Mouse (Mus musculus): Measurements from ENCODE around the gene Krt12. TPM values are rescaled to one million over a fixed set of nuclear protein-coding genes. Genes with fewer than 3 reads are reported as not detected.

Krt12 gene
- polyA plus RNA-seq, 1 experiment from 2014 or later, result not detected

DNA sequence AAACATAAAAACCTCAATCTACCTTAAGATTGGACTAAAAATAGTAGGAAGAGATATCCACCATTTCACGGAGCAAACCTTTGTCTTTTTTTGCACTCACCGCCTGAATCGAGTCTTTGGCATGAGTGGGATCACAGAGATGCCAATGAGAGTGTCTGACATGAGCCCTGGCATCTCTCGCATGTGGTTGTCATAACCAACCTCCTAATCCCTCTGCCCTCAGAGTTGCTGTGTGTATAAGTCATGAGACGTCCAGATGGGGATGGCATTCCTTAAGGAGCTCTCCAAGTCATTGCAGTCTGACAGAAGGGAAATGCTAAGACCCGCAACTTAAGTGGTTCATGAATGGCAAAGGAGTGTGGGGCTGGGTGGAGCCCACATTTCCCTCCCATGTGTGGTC, 30.7 kb downstream of the Krt12 start:
- Histone ChIP-seq H3K27me3 (ENCODE audit: control insufficient read depth, insufficient read depth, low read length) (no peaks in the 10 kb centered on the region), H3K9ac (replicated peaks; ENCODE audit: low read depth, low read length) (no peak overlapping the region), H3K4me2 (ENCODE audit: low read depth, low read length) (no peak overlapping the region), H3K27ac (ENCODE audit: low read depth, low read length) (no peak overlapping the region), H3K4me1 (ENCODE audit: control insufficient read depth, insufficient read depth, low read length) (peaks cover 4% of the 10 kb centered on the region; the same call in 1 of the 2 replicates), H3K9me3 (ENCODE audit: control insufficient read depth, low read length) (no peaks in the 10 kb centered on the region), H3K36me3 (ENCODE audit: control insufficient read depth, insufficient read depth, low read length) (no peaks in the 10 kb centered on the region), H3K4me3 (ENCODE audit: low read depth, low read length) (no peak overlapping the region)
- 86% methylated on average over 6 of the region's 6 CpGs for WGBS
- no peak for ATAC-seq (ENCODE audit: low read depth)

GRCm38 (mm10) chr11:99390866-99391265, 31.2 kb downstream of the Krt12 start:
- no peak overlapping the region for H3K9ac ChIP-seq (replicated peaks; ENCODE audit: low read depth, low read length)
- no peaks in the 10 kb centered on the region for H3K36me3 ChIP-seq (ENCODE audit: control insufficient read depth, insufficient read depth, low read length)
- H3K4me1 ChIP-seq (ENCODE audit: control insufficient read depth, insufficient read depth, low read length), result peaks cover 4% of the 10 kb centered on the region; the same call in 1 of the 2 replicates
- H3K4me2 ChIP-seq (ENCODE audit: low read depth, low read length), result no peak overlapping the region
- no peak overlapping the region for H3K4me3 ChIP-seq (ENCODE audit: low read depth, low read length)
- no peak for ATAC-seq (ENCODE audit: low read depth)
- H3K27me3 ChIP-seq (ENCODE audit: control insufficient read depth, insufficient read depth, low read length), result no peaks in the 10 kb centered on the region
- H3K9me3 ChIP-seq (ENCODE audit: control insufficient read depth, low read length), result no peaks in the 10 kb centered on the region
- 88% methylated on average over 7 of the region's 7 CpGs for WGBS
- no peak overlapping the region for H3K27ac ChIP-seq (ENCODE audit: low read depth, low read length)

DNA sequence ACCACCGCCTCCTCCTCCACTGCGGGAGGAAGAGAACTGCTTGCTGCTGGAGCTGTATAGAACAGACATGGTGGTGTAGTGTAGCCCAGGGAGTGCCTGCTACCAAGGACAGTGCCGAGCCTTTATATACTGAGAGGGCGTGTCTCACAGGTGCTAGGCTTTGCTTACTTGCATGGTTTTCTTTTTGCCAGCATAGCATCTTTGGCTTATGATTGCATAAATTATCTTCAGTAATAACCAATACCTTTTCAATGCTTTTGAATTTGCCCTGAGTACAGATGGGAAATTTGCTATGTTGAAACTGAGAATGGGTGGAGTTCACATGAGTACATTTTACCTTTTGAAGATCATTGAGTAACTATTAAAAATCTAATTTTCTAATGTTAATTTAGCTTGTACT, 32.8 kb downstream of the Krt12 start, which contains the start of gene Krt10:
Gene Krt10 (minus strand): TSS at position 101 of the 400 bp plus-strand sequence.
- H3K4me3 ChIP-seq (ENCODE audit: low read depth, low read length), result no peak within 1 kb of the TSS
- 78% methylated on average over 4 of the region's 4 CpGs for WGBS
- ATAC-seq (ENCODE audit: low read depth), result no peak
- no peaks in the 10 kb centered on the region for H3K36me3 ChIP-seq (ENCODE audit: control insufficient read depth, insufficient read depth, low read length)
- H3K9me3 ChIP-seq (ENCODE audit: control insufficient read depth, low read length), result no peaks in the 10 kb centered on the region
- no peak within 1 kb of the TSS for H3K27ac ChIP-seq (ENCODE audit: low read depth, low read length)
- no peaks in the 10 kb centered on the region for H3K27me3 ChIP-seq (ENCODE audit: control insufficient read depth, insufficient read depth, low read length)
- H3K9ac ChIP-seq (replicated peaks; ENCODE audit: low read depth, low read length), result no peak within 1 kb of the TSS
- H3K4me1 ChIP-seq (ENCODE audit: control insufficient read depth, insufficient read depth, low read length), result peaks cover 4% of the 10 kb centered on the region; the same call in 1 of the 2 replicates
- no peak within 1 kb of the TSS for H3K4me2 ChIP-seq (ENCODE audit: low read depth, low read length)

- Histone ChIP-seq H3K4me3 (ENCODE audit: low read depth, low read length) (no peak overlapping the region), H3K27ac (ENCODE audit: low read depth, low read length) (no peak overlapping the region), H3K4me2 (ENCODE audit: low read depth, low read length) (no peak overlapping the region), H3K9ac (replicated peaks; ENCODE audit: low read depth, low read length) (no peak overlapping the region), H3K27me3 (ENCODE audit: control insufficient read depth, insufficient read depth, low read length) (no peaks in the 10 kb centered on the region), H3K4me1 (ENCODE audit: control insufficient read depth, insufficient read depth, low read length) (peaks cover 4% of the 10 kb centered on the region; the same call in 1 of the 2 replicates), H3K36me3 (ENCODE audit: control insufficient read depth, insufficient read depth, low read length) (no peaks in the 10 kb centered on the region), H3K9me3 (ENCODE audit: control insufficient read depth, low read length) (no peaks in the 10 kb centered on the region)
- ATAC-seq (ENCODE audit: low read depth), result no peak
- 95% methylated on average over 18 of the region's 18 CpGs for WGBS
Observed at GRCm38 (mm10) chr11:99388661-99389060, 33.4 kb downstream of the Krt12 start.

- Histone ChIP-seq H3K27ac (ENCODE audit: low read depth, low read length) (peak overlapping the region; percentile 95), H3K4me3 (ENCODE audit: low read depth, low read length) (peak overlapping the region; percentile 42), H3K27me3 (ENCODE audit: control insufficient read depth, insufficient read depth, low read length) (peaks cover 5% of the 10 kb centered on the region), H3K4me2 (ENCODE audit: low read depth, low read length) (peak overlapping the region; percentile 84), H3K4me1 (ENCODE audit: control insufficient read depth, insufficient read depth, low read length) (peaks cover 4% of the 10 kb centered on the region; the same call in 1 of the 2 replicates), H3K9me3 (ENCODE audit: control insufficient read depth, low read length) (no peaks in the 10 kb centered on the region), H3K9ac (replicated peaks; ENCODE audit: low read depth, low read length) (peak overlapping the region; percentile 60), H3K36me3 (ENCODE audit: control insufficient read depth, insufficient read depth, low read length) (no peaks in the 10 kb centered on the region)
- peak; percentile 89 for ATAC-seq (ENCODE audit: low read depth)
- WGBS, result 3% methylated on average over 71 of the region's 71 CpGs
Observed at GRCm38 (mm10) chr11:99385813-99386721, 36.0 kb downstream of the Krt12 start.

DNA sequence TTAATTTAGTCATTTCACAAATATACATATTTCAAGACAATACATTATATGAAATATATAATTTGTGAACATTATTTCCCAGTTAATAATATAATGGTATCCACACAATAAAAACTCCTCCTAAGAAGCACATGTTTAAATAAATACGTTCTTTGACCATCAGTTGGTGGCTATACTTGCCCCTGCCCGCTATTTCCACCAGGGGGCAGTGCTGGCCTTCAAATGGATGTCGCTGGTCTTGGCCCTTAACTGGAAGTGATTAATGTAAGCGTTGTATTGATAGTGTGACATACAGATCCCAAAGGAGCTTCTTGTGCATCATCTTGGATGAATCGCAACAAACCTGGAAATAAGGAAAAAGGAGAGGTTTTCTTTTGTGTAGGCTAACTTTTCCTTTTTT, 42.5 kb downstream of the Krt12 start:
- WGBS, result 20% methylated on average over 5 of the region's 5 CpGs

GRCm38 (mm10) chr11:99374803-99375202, 47.3 kb downstream of the Krt12 start, which contains the start of gene Krt28:
Gene Krt28, minus strand, starts transcription at chr11:99374903.
- Histone ChIP-seq H3K4me2 (ENCODE audit: low read depth, low read length) (no peak within 1 kb of the TSS), H3K9me3 (ENCODE audit: control insufficient read depth, low read length) (no peaks in the 10 kb centered on the region), H3K27me3 (ENCODE audit: control insufficient read depth, insufficient read depth, low read length) (no peaks in the 10 kb centered on the region), H3K4me1 (ENCODE audit: control insufficient read depth, insufficient read depth, low read length) (no peaks in the 10 kb centered on the region), H3K4me3 (ENCODE audit: low read depth, low read length) (no peak within 1 kb of the TSS), H3K36me3 (ENCODE audit: control insufficient read depth, insufficient read depth, low read length) (no peaks in the 10 kb centered on the region), H3K27ac (ENCODE audit: low read depth, low read length) (no peak within 1 kb of the TSS), H3K9ac (replicated peaks; ENCODE audit: low read depth, low read length) (no peak within 1 kb of the TSS)
- WGBS, result 84% methylated on average over 13 of the region's 13 CpGs
- ATAC-seq (ENCODE audit: low read depth), result no peak

More for the DNA sequence above, 42.5 kb downstream of the Krt12 start:
- Histone ChIP-seq H3K27ac (ENCODE audit: low read depth, low read length) (no peak overlapping the region), H3K4me2 (ENCODE audit: low read depth, low read length) (no peak overlapping the region), H3K9ac (replicated peaks; ENCODE audit: low read depth, low read length) (no peak overlapping the region), H3K4me3 (ENCODE audit: low read depth, low read length) (no peak overlapping the region), H3K27me3 (ENCODE audit: control insufficient read depth, insufficient read depth, low read length) (peaks cover 5% of the 10 kb centered on the region), H3K9me3 (ENCODE audit: control insufficient read depth, low read length) (no peaks in the 10 kb centered on the region), H3K4me1 (ENCODE audit: control insufficient read depth, insufficient read depth, low read length) (no peaks in the 10 kb centered on the region), H3K36me3 (ENCODE audit: control insufficient read depth, insufficient read depth, low read length) (no peaks in the 10 kb centered on the region)
- no peak for ATAC-seq (ENCODE audit: low read depth)

DNA sequence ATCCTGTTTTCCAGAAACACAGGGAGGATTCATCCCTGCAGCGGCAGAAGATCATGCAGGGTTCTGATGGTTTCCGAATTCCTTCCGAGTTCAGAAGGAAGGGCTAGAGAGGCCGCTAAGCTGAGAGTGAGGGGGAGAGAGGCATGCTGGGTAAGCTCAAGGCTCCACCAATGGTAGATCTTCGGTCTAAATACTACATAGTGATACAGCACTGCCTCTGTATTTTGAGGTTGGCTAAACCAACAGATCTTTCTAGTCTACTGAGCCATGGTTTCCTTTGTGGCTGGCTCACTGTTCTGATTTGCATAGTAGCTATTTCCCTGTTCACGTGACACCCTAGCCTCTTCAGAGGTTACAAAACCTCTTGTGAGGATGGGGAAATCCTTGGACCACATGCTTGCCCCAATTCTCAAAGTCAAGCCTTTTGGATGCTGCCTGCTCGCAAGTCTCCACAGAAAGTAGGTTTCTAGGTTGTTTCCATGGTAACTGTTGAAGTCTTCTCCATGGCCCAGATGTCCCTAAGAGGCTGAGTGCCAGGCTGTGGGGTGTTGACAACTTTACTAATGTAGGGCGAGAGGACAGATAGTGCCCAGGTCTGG, 52.1 kb downstream of the Krt12 start:
- H3K9me3 ChIP-seq (ENCODE audit: control insufficient read depth, low read length), result no peaks in the 10 kb centered on the region
- no peak overlapping the region for H3K4me3 ChIP-seq (ENCODE audit: low read depth, low read length)
- H3K4me1 ChIP-seq (ENCODE audit: control insufficient read depth, insufficient read depth, low read length), result no peaks in the 10 kb centered on the region
- ATAC-seq (ENCODE audit: low read depth), result no peak
- H3K36me3 ChIP-seq (ENCODE audit: control insufficient read depth, insufficient read depth, low read length), result no peaks in the 10 kb centered on the region
- no peak overlapping the region for H3K27ac ChIP-seq (ENCODE audit: low read depth, low read length)
- H3K9ac ChIP-seq (replicated peaks; ENCODE audit: low read depth, low read length), result no peak overlapping the region
- WGBS, result 85% methylated on average over 8 of the region's 8 CpGs
- no peaks in the 10 kb centered on the region for H3K27me3 ChIP-seq (ENCODE audit: control insufficient read depth, insufficient read depth, low read length)
- no peak overlapping the region for H3K4me2 ChIP-seq (ENCODE audit: low read depth, low read length)

DNA sequence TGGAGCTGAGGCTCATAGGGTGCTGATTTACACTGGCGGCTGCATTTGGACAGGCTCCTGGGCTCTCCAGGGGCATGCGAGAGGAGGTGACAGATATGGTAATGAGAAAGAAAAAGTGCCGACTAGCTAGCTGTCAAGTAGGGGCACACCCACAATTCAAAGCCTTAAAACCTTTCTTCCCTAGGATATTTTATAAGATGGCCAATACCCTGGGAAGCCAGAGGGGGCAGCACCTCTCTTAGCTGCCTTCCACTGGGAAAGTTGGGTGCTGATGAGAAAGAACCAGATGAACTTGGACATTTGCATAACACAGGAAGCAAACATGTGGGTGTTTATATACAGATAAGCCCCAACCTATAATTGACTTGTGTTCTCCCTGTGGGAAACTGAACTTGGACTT, 52.8 kb downstream of the Krt12 start:
- no peaks in the 10 kb centered on the region for H3K4me1 ChIP-seq (ENCODE audit: control insufficient read depth, insufficient read depth, low read length)
- no peaks in the 10 kb centered on the region for H3K36me3 ChIP-seq (ENCODE audit: control insufficient read depth, insufficient read depth, low read length)
- 13% methylated on average over 3 of the region's 3 CpGs for WGBS
- H3K27me3 ChIP-seq (ENCODE audit: control insufficient read depth, insufficient read depth, low read length), result no peaks in the 10 kb centered on the region
- no peak overlapping the region for H3K27ac ChIP-seq (ENCODE audit: low read depth, low read length)
- H3K9ac ChIP-seq (replicated peaks; ENCODE audit: low read depth, low read length), result no peak overlapping the region
- no peak overlapping the region for H3K4me2 ChIP-seq (ENCODE audit: low read depth, low read length)
- H3K4me3 ChIP-seq (ENCODE audit: low read depth, low read length), result no peak overlapping the region
- no peak for ATAC-seq (ENCODE audit: low read depth)
- no peaks in the 10 kb centered on the region for H3K9me3 ChIP-seq (ENCODE audit: control insufficient read depth, low read length)
